Mouse (Mus musculus) limb, embryonic 11.5 days (tissue): ENCODE results near the gene Batf3. TPM values are rescaled to one million over a fixed set of nuclear protein-coding genes. Genes with fewer than 3 reads are reported as not detected.

Experiments
- ATAC-seq: fragments of 200-750 bp; cut with Nextera tagmentation; 2 replicates; pipeline ENCODE4 v1.8.0; 2017; ENCODE audit warnings: low read depth; ENCODE audit not compliant: insufficient number of reproducible peaks, low FRiP score, low TSS enrichment
- DNase-seq: peaks from one replicate; pipeline ENCODE4 v3.0.0-alpha.2; 2015; ENCODE audit warnings: low spot score
- H3K27ac ChIP-seq: fragments of 300-500 bp; sonication (generic); replicated peaks from 2 replicates; pipeline ENCODE4 v1.5.1; 2014; ENCODE audit warnings: low read depth, mild to moderate bottlenecking, low read length
- H3K27me3 ChIP-seq: fragments of 300-500 bp; sonication (generic); 2 replicates; pipeline ENCODE4 v1.6.1; 2014; ENCODE audit warnings: mild to moderate bottlenecking, low read length, mixed read lengths; ENCODE audit not compliant: control insufficient read depth, insufficient read depth
- H3K36me3 ChIP-seq: fragments of 300-500 bp; sonication (generic); 2 replicates; pipeline ENCODE4 v1.6.1; 2014; ENCODE audit warnings: mild to moderate bottlenecking, low read length, moderate library complexity, mixed read lengths; ENCODE audit not compliant: control insufficient read depth, insufficient read depth
- H3K4me1 ChIP-seq: fragments of 300-500 bp; sonication (generic); 2 replicates; pipeline ENCODE4 v1.6.1; 2014; ENCODE audit warnings: low read length, mixed read lengths; ENCODE audit not compliant: control insufficient read depth, insufficient read depth
- H3K4me2 ChIP-seq: fragments of 300-500 bp; sonication (generic); 2 replicates; pipeline ENCODE4 v1.6.1; 2014; ENCODE audit warnings: low read depth, mild to moderate bottlenecking, moderate library complexity; ENCODE audit not compliant: severe bottlenecking
- H3K4me3 ChIP-seq: fragments of 300-500 bp; sonication (generic); 2 replicates; pipeline ENCODE4 v1.5.1; 2014; ENCODE audit warnings: low read depth, low read length
- H3K9ac ChIP-seq: fragments of 300-500 bp; sonication (generic); 2 replicates; pipeline ENCODE4 v1.6.1; 2014; ENCODE audit warnings: mild to moderate bottlenecking, low read length
- H3K9me3 ChIP-seq: fragments of 300-500 bp; sonication (generic); 2 replicates; pipeline ENCODE4 v1.6.1; 2016; ENCODE audit warnings: low read length; ENCODE audit not compliant: control insufficient read depth
- WGBS: fragments of 180-500 bp; shearing (Covaris S2); extraction: QIAGEN DNeasy Blood & Tissue Kit; methylation state at CpG from one replicate; pipeline ENCODE4 v1.1.7; 2014; 5-methylcytosine and 5-hydroxymethylcytosine counted together
- polyA plus RNA-seq: library from polyadenylated mRNA; unstranded; fragments of >200 nt; fragmentation: Nextera tagmentation; extraction: Ambion mirVana; gene quantifications from 2 replicates; pipeline ENCODE4 v1.2.1, GENCODE M21; 2014

The Batf3 gene
- polyA plus RNA-seq, 1 experiment from 2014 or later, result 9.4 TPM

- no peak overlapping the region for H3K4me3 ChIP-seq
- H3K36me3 ChIP-seq, result no peaks in the 10 kb centered on the region
- no peaks in the 10 kb centered on the region for H3K9me3 ChIP-seq
- WGBS, result 85% methylated on average over 8 of the region's 8 CpGs
- DNase-seq (no peak), ATAC-seq (no peak)
- no peak overlapping the region for H3K4me2 ChIP-seq
- H3K4me1 ChIP-seq, result peaks cover 5% of the 10 kb centered on the region; the same call in 1 of the 2 replicates
- no peak overlapping the region for H3K27ac ChIP-seq
- H3K9ac ChIP-seq, result no peak overlapping the region
- H3K27me3 ChIP-seq, result no peaks in the 10 kb centered on the region
These were observed 5.6 kb upstream of the Batf3 start for GRCm38 (mm10) chr1:191092050-191092449.

GRCm38 (mm10) chr1:191093578-191093977 lies 4.1 kb upstream of the Batf3 start:
- Histone ChIP-seq H3K4me1 (peaks cover 7% of the 10 kb centered on the region; the same call in 1 of the 2 replicates), H3K4me3 (no peak overlapping the region), H3K36me3 (no peaks in the 10 kb centered on the region), H3K4me2 (no peak overlapping the region), H3K27ac (no peak overlapping the region), H3K27me3 (no peaks in the 10 kb centered on the region), H3K9ac (no peak overlapping the region), H3K9me3 (no peaks in the 10 kb centered on the region)
- no peak for ATAC-seq
- WGBS, result 82% methylated on average over 5 of the region's 5 CpGs
- DNase-seq, result no peak

- H3K4me3 ChIP-seq, result no peak overlapping the region
- ATAC-seq (no peak), DNase-seq (no peak)
- H3K9ac ChIP-seq, result no peak overlapping the region
- H3K27ac ChIP-seq, result no peak overlapping the region
- H3K4me2 ChIP-seq, result no peak overlapping the region
- H3K9me3 ChIP-seq, result no peaks in the 10 kb centered on the region
- WGBS, result 76% methylated on average over 9 of the region's 9 CpGs
- H3K36me3 ChIP-seq, result no peaks in the 10 kb centered on the region
- no peaks in the 10 kb centered on the region for H3K27me3 ChIP-seq
- peaks cover 7% of the 10 kb centered on the region for H3K4me1 ChIP-seq
These were observed 2.6 kb upstream of the Batf3 start for GRCm38 (mm10) chr1:191095019-191095418.

- Histone ChIP-seq H3K9me3 (no peaks in the 10 kb centered on the region), H3K4me3 (peak overlapping the region; percentile 59), H3K4me1 (peaks cover 4% of the 10 kb centered on the region), H3K9ac (no peak overlapping the region), H3K27me3 (no peaks in the 10 kb centered on the region), H3K27ac (no peak overlapping the region), H3K36me3 (no peaks in the 10 kb centered on the region), H3K4me2 (peak overlapping the region; percentile 99)
- ATAC-seq (peak; percentile 29; the same call in 1 of the 2 replicates), DNase-seq (no peak)
- WGBS, result 55% methylated on average over 14 of the region's 14 CpGs
These were observed 571 bp upstream of the Batf3 start for GRCm38 (mm10) chr1:191096871-191097681.

GRCm38 (mm10) chr1:191099114-191099513 lies 1.5 kb downstream of the Batf3 start:
- WGBS, result 41% methylated on average over 5 of the region's 5 CpGs
- Histone ChIP-seq H3K4me2 (no peak overlapping the region), H3K9ac (no peak overlapping the region), H3K4me1 (peaks cover 4% of the 10 kb centered on the region), H3K27ac (no peak overlapping the region), H3K36me3 (no peaks in the 10 kb centered on the region), H3K4me3 (no peak overlapping the region), H3K9me3 (no peaks in the 10 kb centered on the region), H3K27me3 (no peaks in the 10 kb centered on the region)
- DNase-seq, result no peak
- ATAC-seq, result no peak

GRCm38 (mm10) chr1:191099772-191100291 lies 2.2 kb downstream of the Batf3 start:
- 78% methylated on average over 5 of the region's 5 CpGs for WGBS
- Histone ChIP-seq H3K27me3 (no peaks in the 10 kb centered on the region), H3K9me3 (no peaks in the 10 kb centered on the region), H3K4me3 (no peak overlapping the region), H3K27ac (no peak overlapping the region), H3K9ac (no peak overlapping the region), H3K36me3 (no peaks in the 10 kb centered on the region), H3K4me2 (no peak overlapping the region), H3K4me1 (peaks cover 4% of the 10 kb centered on the region)
- no peak for ATAC-seq
- no peak for DNase-seq

GRCm38 (mm10) chr1:191102730-191103370 lies 5.2 kb downstream of the Batf3 start:
- Histone ChIP-seq H3K9me3 (no peaks in the 10 kb centered on the region), H3K36me3 (no peaks in the 10 kb centered on the region), H3K9ac (no peak overlapping the region), H3K4me3 (no peak overlapping the region), H3K27ac (no peak overlapping the region), H3K4me2 (no peak overlapping the region), H3K4me1 (no peaks in the 10 kb centered on the region; the same call in 1 of the 2 replicates), H3K27me3 (no peaks in the 10 kb centered on the region)
- DNase-seq (no peak), ATAC-seq (no peak)
- WGBS, result 75% methylated on average over 15 of the region's 15 CpGs

GRCm38 (mm10) chr1:191105246-191105645 lies 7.6 kb downstream of the Batf3 start:
- DNase-seq (no peak), ATAC-seq (no peak)
- no peaks in the 10 kb centered on the region for H3K36me3 ChIP-seq
- H3K27me3 ChIP-seq, result no peaks in the 10 kb centered on the region
- H3K4me2 ChIP-seq, result no peak overlapping the region
- WGBS, result 79% methylated on average over 9 of the region's 9 CpGs
- H3K4me1 ChIP-seq, result no peaks in the 10 kb centered on the region
- H3K9ac ChIP-seq, result no peak overlapping the region
- no peaks in the 10 kb centered on the region for H3K9me3 ChIP-seq
- H3K27ac ChIP-seq, result no peak overlapping the region
- no peak overlapping the region for H3K4me3 ChIP-seq
